Mouse (Mus musculus) cerebellum, adult 2 months (tissue): ENCODE measurements around the gene Itgb2.
A peak's percentile ranks its signal among the peaks of the same experiment; 100 is the strongest.

Source experiments
- CTCF ChIP-seq: fragments of 200-500 bp; IDR thresholded peaks from 2 replicates; pipeline ENCODE4 v1.5.1; 2011; ENCODE audit warnings: low read depth, mild to moderate bottlenecking, control low read depth, low read length, moderate library complexity, borderline replicate concordance; ENCODE audit not compliant: insufficient read depth
- POLR2A ChIP-seq: fragments of 200-500 bp; IDR thresholded peaks from 2 replicates; pipeline ENCODE4 v1.6.1; 2011; ENCODE audit warnings: low read length, control low read depth, borderline replicate concordance; ENCODE audit not compliant: insufficient read depth

GRCm38 (mm10) chr10:77543226-77543625 is 13.2 kb downstream of the Itgb2 start:
- TF ChIP-seq CTCF (peak; percentile 44; the same call in 1 of the 2 replicates), POLR2A (no peak)
